Mouse (Mus musculus): ENCODE data around the gene Nr0b1.

- TF ChIP-seq CTCF (conservative IDR thresholded peaks at IDR 0.05; ENCODE audit: insufficient read depth, insufficient read length, low read depth, low read length): no peak
- TF ChIP-seq POLR2A (IDR thresholded peaks at IDR 0.05; ENCODE audit: low read depth, low read length): no peak
These were observed at the start of gene Nr0b1 for GRCm38 (mm10) chrX:86191614-86192419.
